Mouse (Mus musculus) ES-E14 (cell line): ENCODE data around the gene Pigq. TPM values are rescaled to one million over a fixed set of nuclear protein-coding genes. Genes with fewer than 3 reads are reported as not detected.

Experiments used
- DNase-seq: peaks from one replicate; pipeline ENCODE4 v3.0.0-alpha.2; 2013; ENCODE audit warnings: low read depth, low spot score
- H3K27ac ChIP-seq: 2 replicates; pipeline ENCODE4 v1.5.1; 2012; ENCODE audit warnings: low read depth, mild to moderate bottlenecking, low read length, moderate library complexity, mixed read lengths; ENCODE audit not compliant: poor library complexity, insufficient read depth, severe bottlenecking
- H3K36me3 ChIP-seq: 2 replicates; pipeline ENCODE4 v1.6.1; 2012; ENCODE audit warnings: mild to moderate bottlenecking, low read length, moderate library complexity, mixed read lengths; ENCODE audit not compliant: control insufficient read depth, poor library complexity, insufficient read depth, severe bottlenecking
- H3K4me1 ChIP-seq, 2 experiments: fragments of 150-350 bp in 1 of 2; sonication (generic) in 1 of 2; 2 replicates each; pipeline ENCODE4 v1.6.1; 2012; ENCODE audit warnings: low read length in 2 of 2, mild to moderate bottlenecking in 1 of 2, mixed read lengths in 1 of 2; ENCODE audit not compliant: control insufficient read depth in 2 of 2, insufficient read depth in 2 of 2, poor library complexity in 1 of 2
- H3K4me3 ChIP-seq, 2 experiments: fragments of 150-350 bp in 1 of 2; sonication (generic) in 1 of 2; 2 replicates each; pipeline ENCODE4 v1.5.1; 2012; ENCODE audit warnings: low read length in 2 of 2, low read depth in 1 of 2, mild to moderate bottlenecking in 1 of 2, mixed read lengths in 1 of 2; ENCODE audit not compliant: insufficient read depth in 1 of 2, poor library complexity in 1 of 2, severe bottlenecking in 1 of 2
- H3K9ac ChIP-seq: 2 replicates; pipeline ENCODE4 v1.6.1; 2012; ENCODE audit warnings: low read depth, mild to moderate bottlenecking, low read length, mixed read lengths; ENCODE audit not compliant: poor library complexity, insufficient read depth, severe bottlenecking
- H3K9me3 ChIP-seq: fragments of 150-350 bp; sonication (generic); 2 replicates; pipeline ENCODE4 v1.6.1; 2012; ENCODE audit warnings: low read depth, mild to moderate bottlenecking, low read length; ENCODE audit not compliant: control insufficient read depth, insufficient read depth
- CHD2 ChIP-seq: IDR thresholded peaks from 2 replicates; pipeline ENCODE4 v1.6.1; 2014; ENCODE audit warnings: mild to moderate bottlenecking, low read depth, low read length, inconsistent platforms
- HCFC1 ChIP-seq: IDR thresholded peaks from 2 replicates; pipeline ENCODE4 v1.6.1; 2012; ENCODE audit warnings: low read length, inconsistent platforms, borderline replicate concordance; ENCODE audit not compliant: insufficient read depth
- MAFK ChIP-seq: IDR thresholded peaks from 2 replicates; pipeline ENCODE4 v1.6.1; 2014; ENCODE audit warnings: mild to moderate bottlenecking, low read depth, low read length, inconsistent platforms; ENCODE audit not compliant: insufficient read depth
- ZC3H11A ChIP-seq: IDR thresholded peaks from 2 replicates; pipeline ENCODE4 v1.6.1; 2012; ENCODE audit warnings: low read depth, mild to moderate bottlenecking, inconsistent platforms, low read length, borderline replicate concordance
- ZNF384 ChIP-seq: IDR thresholded peaks from 2 replicates; pipeline ENCODE4 v1.6.1; 2012; ENCODE audit warnings: low read depth, low read length, inconsistent platforms
- in situ Hi-C, 2 experiments: fragments of 600-800 bp; cut with MboI; formaldehyde crosslinking; loops; one replicate each; pipeline ENCODE4 v1.15.1; 2025; ENCODE audit warnings: low sequenced_read_pairs in 2 of 2, inconsistent platforms in 1 of 2; ENCODE audit not compliant: unreplicated experiment in 2 of 2
- total RNA-seq: library from RNA; depleted of rRNA; stranded (reverse); fragments of 300-350 nt; gene quantifications from 2 replicates; pipeline ENCODE4 v1.2.3, GENCODE M21; 2012

The Pigq gene
- total RNA-seq, 1 experiment = 44.4 TPM

DNA sequence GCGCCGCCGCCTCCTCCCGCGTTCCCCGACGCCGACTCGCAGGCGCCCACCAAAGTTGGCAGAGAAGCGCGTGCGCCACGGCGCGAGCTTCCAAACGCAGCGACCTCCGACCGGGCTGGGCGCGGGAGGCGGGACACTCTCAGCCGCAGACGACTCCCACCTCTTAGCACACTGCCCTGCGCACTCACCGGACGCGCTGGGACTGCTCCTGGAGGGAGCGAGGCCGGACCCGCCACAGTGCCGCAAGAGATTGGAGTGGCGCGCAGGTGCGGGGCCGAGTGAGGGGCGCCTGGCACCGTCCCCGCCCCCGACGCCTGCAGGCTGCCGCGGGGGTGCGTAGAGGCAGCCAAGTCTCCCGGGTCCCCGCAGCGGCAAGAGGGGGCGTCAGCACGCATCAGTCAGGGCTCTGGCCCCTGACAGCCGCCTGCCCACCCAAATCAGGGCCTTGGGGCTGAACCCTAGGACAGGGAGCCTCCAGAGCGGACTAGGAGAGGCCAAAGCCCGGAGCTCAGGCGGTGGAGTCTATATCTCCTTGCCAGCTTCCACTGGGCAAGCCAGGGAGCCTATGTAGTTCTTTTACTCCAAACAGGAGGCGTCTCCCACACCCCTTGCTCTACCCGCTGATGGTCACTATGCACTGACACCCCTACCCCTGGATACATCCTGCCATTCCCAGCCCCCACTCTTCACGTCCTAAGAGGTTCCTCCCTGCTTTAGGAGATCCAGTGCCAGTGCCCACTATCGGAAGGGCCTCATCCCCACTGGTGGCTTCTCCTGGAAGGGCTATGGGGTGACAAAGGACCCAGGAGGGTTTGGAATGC is 7.3 kb upstream of the Pigq start, which contains the start of gene A930017K11Rik:
TSS of gene A930017K11Rik (minus strand) at position 763 of the 821 bp plus-strand sequence.
- in situ Hi-C loops = no loop called here
- no peak for DNase-seq
- peak within 1 kb of the TSS; percentile 42 for H3K9ac ChIP-seq
- no peaks in the 10 kb centered on the region for H3K36me3 ChIP-seq
- no peak for TF ChIP-seq ZC3H11A
- TF ChIP-seq HCFC1 = no peak
- no peak for TF ChIP-seq CHD2
- no peak for TF ChIP-seq ZNF384
- no peak for TF ChIP-seq MAFK
- peak within 1 kb of the TSS; percentile 74 to 75 for H3K4me3 ChIP-seq
- no peaks in the 10 kb centered on the region for H3K9me3 ChIP-seq
- no peak within 1 kb of the TSS for H3K27ac ChIP-seq
- peaks cover 0 to 3% of the 10 kb centered on the region in 2 experiments; a peak in 1 of 4 replicates for H3K4me1 ChIP-seq

DNA sequence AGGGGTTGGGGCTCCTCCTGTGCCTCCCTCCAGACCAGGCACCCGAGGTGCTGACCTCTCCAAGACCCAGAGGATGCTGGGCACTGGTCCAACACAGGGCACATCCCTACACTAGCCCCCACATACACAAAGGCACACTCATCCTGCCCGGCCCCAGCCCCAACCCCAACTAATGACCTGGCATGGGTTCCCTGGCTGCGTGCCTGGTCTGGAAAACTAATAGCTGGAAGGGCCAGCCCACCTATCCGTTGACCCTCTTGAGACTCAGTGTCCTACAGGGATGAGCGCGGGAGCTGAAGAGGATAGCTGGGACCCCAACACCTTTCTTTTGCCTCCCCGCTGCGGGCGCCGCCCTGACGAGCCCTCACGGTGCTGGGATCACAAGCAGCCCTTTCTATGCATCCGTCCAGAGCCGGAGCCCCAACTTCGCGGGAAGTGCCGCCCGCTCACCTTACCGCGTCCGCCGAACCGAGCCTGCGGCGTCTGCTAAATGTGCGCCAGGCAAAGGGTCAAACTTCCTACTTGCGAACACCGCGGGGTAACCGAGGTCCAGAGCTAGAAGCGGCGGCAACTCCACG is 6.6 kb upstream of the Pigq start:
- Histone ChIP-seq H3K9me3 (no peaks in the 10 kb centered on the region), H3K36me3 (no peaks in the 10 kb centered on the region), H3K9ac (peak overlapping the region; percentile 42), H3K4me1 (peaks cover 0 to 3% of the 10 kb centered on the region in 2 experiments; a peak in 1 of 4 replicates), H3K27ac (no peak overlapping the region), H3K4me3 (peak overlapping the region; percentile 74 to 75)
- no peak for DNase-seq
- in situ Hi-C loops = no loop called here
- TF ChIP-seq ZNF384 (no peak), HCFC1 (no peak), MAFK (no peak), ZC3H11A (no peak), CHD2 (no peak)

DNA sequence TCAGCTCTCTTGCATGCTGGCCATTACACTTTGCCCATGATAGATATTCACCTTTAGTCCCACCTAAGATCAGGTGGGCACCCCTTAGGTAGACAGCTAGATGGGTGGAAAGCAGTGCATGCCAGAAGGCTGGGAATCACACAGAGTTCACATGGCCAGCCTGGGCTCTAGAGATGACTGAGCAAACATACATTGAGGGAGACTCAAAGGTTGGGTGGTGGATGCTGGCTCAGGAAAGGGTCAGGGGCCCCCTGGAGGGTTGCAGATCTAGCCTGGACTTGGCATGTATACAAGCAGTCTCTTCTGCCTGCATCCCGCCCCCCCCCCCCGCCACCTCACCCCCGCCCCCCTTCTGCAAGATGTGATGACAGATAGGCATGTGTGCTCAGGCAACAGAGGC is 6.0 kb upstream of the Pigq start:
- Histone ChIP-seq H3K4me3 (peak overlapping the region in 1 of 2 experiments; percentile 75; a peak in 2 of 4 replicates), H3K9me3 (no peaks in the 10 kb centered on the region), H3K4me1 (peaks cover 0 to 4% of the 10 kb centered on the region in 2 experiments; a peak in 1 of 4 replicates), H3K9ac (no peak overlapping the region), H3K36me3 (no peaks in the 10 kb centered on the region), H3K27ac (no peak overlapping the region)
- no peak for DNase-seq
- in situ Hi-C loops = no loop called here
- no peak for TF ChIP-seq HCFC1
- no peak for TF ChIP-seq ZNF384
- no peak for TF ChIP-seq ZC3H11A

DNA sequence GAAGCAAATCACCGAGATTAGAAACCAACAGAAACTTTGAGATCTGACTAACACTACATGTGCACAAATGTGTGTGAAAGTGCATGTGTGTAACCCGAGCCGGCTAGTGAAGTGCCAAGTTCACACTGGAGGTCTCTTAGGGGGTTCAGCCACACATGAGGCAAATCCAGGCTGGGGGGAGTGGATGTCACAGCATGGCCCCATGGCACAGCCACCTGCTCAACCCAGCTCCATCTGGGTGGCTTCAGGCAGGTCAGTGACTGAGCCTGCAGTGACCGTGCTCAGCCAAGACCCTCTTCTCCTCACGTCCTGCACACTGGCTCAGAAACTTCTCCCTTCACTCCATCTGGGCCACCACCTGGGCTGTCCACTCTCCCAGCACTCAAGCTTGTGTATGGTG is 5.2 kb upstream of the Pigq start:
- TF ChIP-seq CHD2 (no peak), ZC3H11A (no peak), ZNF384 (no peak), HCFC1 (no peak), MAFK (no peak)
- Histone ChIP-seq H3K36me3 (no peaks in the 10 kb centered on the region), H3K9ac (no peak overlapping the region), H3K9me3 (no peaks in the 10 kb centered on the region), H3K27ac (no peak overlapping the region), H3K4me1 (peaks cover 0 to 8% of the 10 kb centered on the region in 2 experiments; a peak in 1 of 4 replicates), H3K4me3 (no peak overlapping the region)
- no peak for DNase-seq
- in situ Hi-C loops = no loop called here
